Mouse (Mus musculus) megakaryocyte, embryonic 14.5 days (primary cell): ENCODE data around the gene Unc93b1.

Experiments
- FLI1 ChIP-seq: IDR thresholded peaks from 2 replicates; pipeline ENCODE4 v1.6.1; 2012; ENCODE audit warnings: low read length, inconsistent platforms, mixed read lengths
- GATA1 ChIP-seq: IDR thresholded peaks from 3 replicates; pipeline ENCODE4 v1.6.1; 2012; ENCODE audit warnings: mixed read lengths, low read length, inconsistent platforms, borderline replicate concordance

- TF ChIP-seq GATA1 (no peak), FLI1 (no peak)
Measured at GRCm38 (mm10) chr19:3967258-3967657, 32.3 kb downstream of the Unc93b1 start.
